Mouse (Mus musculus): ENCODE data around the gene C2cd4d.

C2cd4d gene

GRCm38 (mm10) chr3:94413031-94413679 is 50.9 kb downstream of the C2cd4d start, which contains the start of gene Tdrkh:
Gene Tdrkh (plus strand): TSS chr3:94413273.
- DNase-seq (ENCODE audit: low read depth, low spot score) = peak; percentile 98

All from ZHBTc4 (cell line).